Mouse (Mus musculus): Measurements from ENCODE around the gene Elof1. TPM values are rescaled to one million over a fixed set of nuclear protein-coding genes. Genes with fewer than 3 reads are reported as not detected.

The Elof1 gene
- polyA plus RNA-seq, 1 experiment from 2014 or later: 104 TPM

- H3K4me1 ChIP-seq (replicated peaks): peaks cover 19% of the 10 kb centered on the region
- H3K4me2 ChIP-seq: peak within 1 kb of the TSS; percentile 44
- H3K9me3 ChIP-seq (replicated peaks): no peaks in the 10 kb centered on the region
- ATAC-seq (ENCODE audit: insufficient number of reproducible peaks, low FRiP score): peak; percentile 74
- peaks cover 7% of the 10 kb centered on the region; the same call in 1 of the 2 replicates for H3K27me3 ChIP-seq (replicated peaks)
- peak within 1 kb of the TSS; percentile 32 for H3K4me3 ChIP-seq
- no peaks in the 10 kb centered on the region for H3K36me3 ChIP-seq
- 55% methylated on average over 7 of the region's 7 CpGs for whole genome bisulfite sequencing
- H3K27ac ChIP-seq (ENCODE audit: poor library complexity, severe bottlenecking): peak within 1 kb of the TSS; percentile 55
- H3K9ac ChIP-seq: peak within 1 kb of the TSS; percentile 53; the same call in 1 of the 2 replicates
Measured at GRCm38 (mm10) chr9:22135644-22136390, 18.8 kb upstream of the Elof1 start, which contains the start of gene Acp5. Gene Acp5 (minus strand): TSS chr9:22135711.

- H3K4me2 ChIP-seq: no peak overlapping the region
- ATAC-seq (ENCODE audit: insufficient number of reproducible peaks, low FRiP score): no peak
- H3K9ac ChIP-seq: peak overlapping the region; percentile 53; the same call in 1 of the 2 replicates
- H3K36me3 ChIP-seq: no peaks in the 10 kb centered on the region
- H3K4me3 ChIP-seq: peak overlapping the region; percentile 32
- H3K9me3 ChIP-seq (replicated peaks): no peaks in the 10 kb centered on the region
- 72% methylated on average over 9 of the region's 9 CpGs for WGBS
- peaks cover 7% of the 10 kb centered on the region; the same call in 1 of the 2 replicates for H3K27me3 ChIP-seq (replicated peaks)
- peaks cover 19% of the 10 kb centered on the region for H3K4me1 ChIP-seq (replicated peaks)
- H3K27ac ChIP-seq (ENCODE audit: poor library complexity, severe bottlenecking): peak overlapping the region; percentile 47
Measured at GRCm38 (mm10) chr9:22134988-22135643, 18.1 kb upstream of the Elof1 start.

- Histone ChIP-seq H3K36me3 (no peaks in the 10 kb centered on the region), H3K9me3 (replicated peaks) (no peaks in the 10 kb centered on the region), H3K27ac (ENCODE audit: poor library complexity, severe bottlenecking) (peak overlapping the region; percentile 47), H3K4me3 (peak overlapping the region; percentile 32), H3K27me3 (replicated peaks) (peaks cover 11% of the 10 kb centered on the region; the same call in 1 of the 2 replicates), H3K4me1 (replicated peaks) (peaks cover 19% of the 10 kb centered on the region), H3K4me2 (0 out of 2 replicates have a peak overlapping the region, but pooled peaks have one; percentile 39), H3K9ac (0 out of 2 replicates have a peak overlapping the region, but pooled peaks have one; percentile 53)
- WGBS: 77% methylated on average over 7 of the region's 7 CpGs
- ATAC-seq (ENCODE audit: insufficient number of reproducible peaks, low FRiP score): no peak
Measured at GRCm38 (mm10) chr9:22134246-22134890, 17.4 kb upstream of the Elof1 start.

- Histone ChIP-seq H3K4me2 (peak overlapping the region; percentile 86), H3K27me3 (replicated peaks) (peaks cover 11% of the 10 kb centered on the region), H3K4me1 (replicated peaks) (peaks cover 18% of the 10 kb centered on the region), H3K9me3 (replicated peaks) (no peaks in the 10 kb centered on the region), H3K36me3 (no peaks in the 10 kb centered on the region), H3K4me3 (peak overlapping the region; percentile 48), H3K9ac (peak overlapping the region; percentile 71; the same call in 1 of the 2 replicates), H3K27ac (ENCODE audit: poor library complexity, severe bottlenecking) (0 out of 2 replicates have a peak overlapping the region, but pooled peaks have one; percentile 7)
- WGBS: 36% methylated on average over 11 of the region's 11 CpGs
- no peak for ATAC-seq (ENCODE audit: insufficient number of reproducible peaks, low FRiP score)
Measured at GRCm38 (mm10) chr9:22132220-22132619, 15.2 kb upstream of the Elof1 start.

DNA sequence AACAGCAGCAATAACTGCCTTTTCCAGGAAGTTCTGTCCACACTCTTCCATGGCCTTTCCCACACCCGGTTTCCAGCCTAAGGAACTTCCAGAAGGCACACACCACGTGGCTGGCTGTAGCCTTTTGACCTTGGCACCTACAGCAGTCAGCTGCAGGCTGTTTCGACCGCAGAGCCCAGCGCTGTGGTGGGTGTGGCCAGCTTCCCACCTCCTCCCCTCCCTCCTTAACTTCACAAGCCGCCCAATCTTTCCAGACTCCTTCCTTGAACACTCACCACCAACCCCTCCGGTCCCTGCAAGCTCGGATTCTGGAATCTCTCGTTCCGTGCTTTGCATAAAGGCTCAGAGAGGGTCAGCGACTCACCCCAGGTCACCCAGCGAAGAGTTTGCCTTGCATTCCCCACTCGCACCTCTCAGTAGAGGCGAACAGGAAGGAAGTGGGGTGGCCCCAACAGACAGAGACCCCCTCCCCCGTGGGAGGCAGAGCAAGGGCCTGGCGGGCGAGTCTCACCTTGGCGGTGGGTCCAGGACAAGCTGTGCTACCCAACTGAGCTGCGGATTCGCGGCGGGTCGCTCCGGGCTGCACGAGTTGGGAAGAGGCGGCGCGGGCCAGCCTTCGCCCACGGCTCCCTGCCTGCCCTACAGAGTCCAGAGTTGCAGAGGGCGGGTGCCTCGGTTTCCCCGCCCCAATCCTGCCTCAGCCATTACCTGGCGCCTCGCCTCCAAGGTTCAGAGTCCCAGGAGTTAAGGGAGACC lies 14.4 kb upstream of the Elof1 start:
- Histone ChIP-seq H3K27ac (ENCODE audit: poor library complexity, severe bottlenecking) (peak overlapping the region; percentile 7; the same call in 1 of the 2 replicates), H3K4me3 (peak overlapping the region; percentile 48), H3K4me2 (peak overlapping the region; percentile 86), H3K27me3 (replicated peaks) (peaks cover 11% of the 10 kb centered on the region), H3K4me1 (replicated peaks) (peaks cover 12% of the 10 kb centered on the region), H3K36me3 (no peaks in the 10 kb centered on the region), H3K9ac (peak overlapping the region; percentile 71), H3K9me3 (replicated peaks) (no peaks in the 10 kb centered on the region)
- peak; percentile 76 for ATAC-seq (ENCODE audit: insufficient number of reproducible peaks, low FRiP score)
- under 1% methylated on average over 35 of the region's 35 CpGs for WGBS

DNA sequence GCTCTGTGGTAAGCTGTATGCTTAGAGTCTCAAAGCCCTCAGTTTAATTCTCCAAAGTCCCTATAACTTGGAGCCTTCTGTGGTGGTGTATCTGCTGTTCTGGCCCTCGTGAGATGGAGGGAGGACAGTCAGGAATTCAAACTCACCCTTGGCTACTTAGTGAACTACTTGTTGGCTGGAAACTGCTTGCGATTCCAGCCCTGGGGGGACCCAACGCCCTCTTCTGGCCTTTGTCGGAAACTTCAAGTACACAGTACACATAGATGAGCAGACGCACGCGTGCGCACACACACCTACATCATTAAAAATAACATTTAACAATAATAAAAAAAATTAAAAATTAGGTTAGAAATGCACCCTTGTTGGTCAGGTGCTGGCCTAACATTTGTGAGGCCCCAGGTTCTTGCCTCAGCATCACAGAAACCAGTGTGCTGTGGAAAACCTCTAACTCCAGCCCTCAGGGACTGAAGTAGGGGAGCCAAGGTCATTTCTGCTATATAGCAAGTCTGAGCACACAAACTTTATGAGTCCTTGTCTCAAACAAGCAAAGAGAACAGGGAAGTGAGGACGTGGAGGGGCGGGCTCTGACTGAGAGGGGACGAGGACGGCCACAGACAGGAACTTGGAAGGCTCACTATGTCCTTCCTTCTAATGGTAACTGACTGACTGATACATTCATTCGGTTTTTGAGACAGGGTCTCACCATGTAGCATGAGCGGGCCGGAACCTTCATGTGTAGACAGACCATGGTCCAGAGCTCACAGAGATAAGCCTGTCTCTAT lies 8.5 kb upstream of the Elof1 start:
- no peak overlapping the region for H3K4me3 ChIP-seq
- H3K9ac ChIP-seq: no peak overlapping the region
- no peaks in the 10 kb centered on the region for H3K4me1 ChIP-seq (replicated peaks)
- no peaks in the 10 kb centered on the region for H3K36me3 ChIP-seq
- H3K27ac ChIP-seq (ENCODE audit: poor library complexity, severe bottlenecking): no peak overlapping the region
- H3K9me3 ChIP-seq (replicated peaks): no peaks in the 10 kb centered on the region
- no peak overlapping the region for H3K4me2 ChIP-seq
- 83% methylated on average over 15 of the region's 15 CpGs for WGBS
- no peak for ATAC-seq (ENCODE audit: insufficient number of reproducible peaks, low FRiP score)
- H3K27me3 ChIP-seq (replicated peaks): peaks cover 4% of the 10 kb centered on the region; the same call in 1 of the 2 replicates

DNA sequence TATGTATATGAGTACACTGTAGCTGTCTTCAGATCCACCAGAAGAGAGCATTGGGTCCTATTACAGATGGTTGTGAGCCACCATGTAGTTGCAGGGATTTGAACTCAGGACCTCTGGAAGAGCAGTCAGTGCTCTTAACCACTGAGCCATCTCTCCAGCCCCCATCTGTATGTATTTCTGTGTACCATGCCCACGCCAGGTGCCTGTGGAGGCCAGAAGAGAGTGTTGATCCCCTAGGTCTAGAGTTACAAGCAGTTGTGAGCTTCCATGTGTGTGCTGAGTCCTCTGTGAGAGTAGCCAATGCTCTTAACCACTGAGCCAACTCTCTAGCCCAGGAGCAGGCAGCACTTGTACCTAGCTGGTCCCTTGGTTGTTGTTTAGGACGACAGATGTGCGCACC lies 7.2 kb upstream of the Elof1 start:
- no peaks in the 10 kb centered on the region; the same call in 1 of the 2 replicates for H3K27me3 ChIP-seq (replicated peaks)
- H3K4me2 ChIP-seq: no peak overlapping the region
- no peak overlapping the region for H3K9ac ChIP-seq
- H3K4me3 ChIP-seq: no peak overlapping the region
- no peaks in the 10 kb centered on the region for H3K4me1 ChIP-seq (replicated peaks)
- ATAC-seq (ENCODE audit: insufficient number of reproducible peaks, low FRiP score): no peak
- H3K36me3 ChIP-seq: no peaks in the 10 kb centered on the region
- no peaks in the 10 kb centered on the region for H3K9me3 ChIP-seq (replicated peaks)
- H3K27ac ChIP-seq (ENCODE audit: poor library complexity, severe bottlenecking): no peak overlapping the region
- whole genome bisulfite sequencing: 76% methylated on average over 3 of the region's 3 CpGs

DNA sequence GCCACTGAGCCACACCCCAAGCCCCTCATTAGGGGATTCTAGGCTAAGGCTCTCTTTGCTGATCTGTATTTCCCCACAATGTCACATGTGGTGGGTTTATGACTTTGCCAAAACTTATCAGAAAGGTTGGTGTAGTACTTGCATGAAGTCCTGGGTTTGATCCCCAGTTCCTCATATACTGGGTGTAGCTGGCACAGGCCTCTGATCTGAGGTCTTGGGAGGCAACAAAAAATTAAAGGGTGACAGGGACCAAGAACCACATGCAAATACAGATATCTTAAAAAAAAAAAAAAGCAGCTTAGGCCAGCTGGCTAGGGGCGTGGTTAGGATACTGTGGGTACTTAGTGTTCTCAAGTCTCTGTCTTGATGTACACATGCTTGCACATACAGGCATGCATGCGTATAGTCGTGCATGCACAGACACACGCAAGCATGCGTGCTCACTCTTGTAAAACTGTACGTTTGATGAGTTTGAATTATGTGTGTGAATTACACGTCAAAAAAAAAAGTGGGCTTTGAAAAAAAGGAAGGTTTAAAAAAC lies 6.2 kb upstream of the Elof1 start:
- no peak for ATAC-seq (ENCODE audit: insufficient number of reproducible peaks, low FRiP score)
- Histone ChIP-seq H3K9ac (no peak overlapping the region), H3K27me3 (replicated peaks) (no peaks in the 10 kb centered on the region), H3K4me2 (no peak overlapping the region), H3K9me3 (replicated peaks) (no peaks in the 10 kb centered on the region), H3K27ac (ENCODE audit: poor library complexity, severe bottlenecking) (no peak overlapping the region), H3K36me3 (no peaks in the 10 kb centered on the region), H3K4me3 (no peak overlapping the region), H3K4me1 (replicated peaks) (no peaks in the 10 kb centered on the region)
- 79% methylated on average over 7 of the region's 7 CpGs for WGBS

DNA sequence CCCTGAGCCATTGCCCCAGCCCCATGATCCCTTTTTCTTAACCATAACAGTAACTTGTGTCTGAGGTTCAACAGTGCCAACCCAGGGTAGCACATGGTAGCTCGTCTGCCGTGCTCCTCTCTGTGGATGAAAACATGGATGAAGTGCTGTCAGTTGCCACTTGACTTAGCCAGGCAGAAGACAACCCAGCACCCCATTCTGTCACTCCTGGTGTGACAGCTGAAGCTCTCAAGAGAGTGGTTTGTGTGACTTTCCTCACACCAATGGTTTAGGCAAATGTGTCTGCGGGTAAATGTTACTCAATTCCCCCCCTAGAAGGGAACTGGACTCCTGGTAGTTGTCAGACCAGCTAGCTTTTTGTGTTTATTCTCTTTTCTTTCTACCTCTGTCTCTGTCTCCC lies 5.0 kb upstream of the Elof1 start:
- H3K36me3 ChIP-seq: no peaks in the 10 kb centered on the region
- H3K9ac ChIP-seq: no peak overlapping the region
- no peaks in the 10 kb centered on the region for H3K9me3 ChIP-seq (replicated peaks)
- no peak overlapping the region for H3K4me3 ChIP-seq
- 65% methylated on average over 3 of the region's 3 CpGs for WGBS
- no peaks in the 10 kb centered on the region for H3K27me3 ChIP-seq (replicated peaks)
- no peak overlapping the region for H3K4me2 ChIP-seq
- peaks cover 7% of the 10 kb centered on the region; the same call in 1 of the 2 replicates for H3K4me1 ChIP-seq (replicated peaks)
- ATAC-seq (ENCODE audit: insufficient number of reproducible peaks, low FRiP score): no peak
- no peak overlapping the region for H3K27ac ChIP-seq (ENCODE audit: poor library complexity, severe bottlenecking)

GRCm38 (mm10) chr9:22121545-22121944 lies 4.6 kb upstream of the Elof1 start:
- Histone ChIP-seq H3K36me3 (no peaks in the 10 kb centered on the region), H3K9ac (no peak overlapping the region), H3K9me3 (replicated peaks) (no peaks in the 10 kb centered on the region), H3K4me2 (no peak overlapping the region), H3K4me3 (no peak overlapping the region), H3K27ac (ENCODE audit: poor library complexity, severe bottlenecking) (no peak overlapping the region), H3K4me1 (replicated peaks) (peaks cover 7% of the 10 kb centered on the region; the same call in 1 of the 2 replicates), H3K27me3 (replicated peaks) (no peaks in the 10 kb centered on the region)
- no peak for ATAC-seq (ENCODE audit: insufficient number of reproducible peaks, low FRiP score)
